Mouse (Mus musculus) adrenal gland, postnatal 14 days (tissue): Measurements from ENCODE around the gene Armc7. TPM values are rescaled to one million over a fixed set of nuclear protein-coding genes. Genes with fewer than 3 reads are reported as not detected.
"Not testable (repeated sequence)": the region's sequence is repeated elsewhere in the genome, so short reads cannot be mapped to it uniquely, and the experiment has no call there.

Source experiments
- DNase-seq: peaks from one replicate; pipeline ENCODE4 v3.0.0; 2021; ENCODE audit warnings: mixed read lengths
- total RNA-seq: library from RNA; stranded (reverse); gene quantifications from 2 replicates; pipeline ENCODE4 v1.2.3, GENCODE M21; 2021

The Armc7 gene
- total RNA-seq, 1 experiment from 2014 or later, result 6.9 TPM

- DNase-seq, result not testable (repeated sequence)
These were observed 20.6 kb upstream of the Armc7 start for GRCm38 (mm10) chr11:115454822-115455221.

GRCm38 (mm10) chr11:115455619-115456018, 19.8 kb upstream of the Armc7 start:
- no peak for DNase-seq

- no peak for DNase-seq
These were observed 19.3 kb upstream of the Armc7 start for GRCm38 (mm10) chr11:115456182-115456581.

- DNase-seq, result no peak
These were observed 18.1 kb upstream of the Armc7 start for GRCm38 (mm10) chr11:115457405-115457804.

- no peak for DNase-seq
These were observed 14.5 kb upstream of the Armc7 start for GRCm38 (mm10) chr11:115460976-115461375.

GRCm38 (mm10) chr11:115461846-115462242, 13.6 kb upstream of the Armc7 start:
- no peak for DNase-seq

- DNase-seq, result no peak
These were observed 13.1 kb upstream of the Armc7 start, which contains the start of gene Slc16a5 for GRCm38 (mm10) chr11:115462243-115462891. Gene Slc16a5 (plus strand): TSS chr11:115462474.

GRCm38 (mm10) chr11:115463397-115463796, 12.1 kb upstream of the Armc7 start:
- DNase-seq, result peak; percentile 31

- DNase-seq, result no peak
These were observed 10.6 kb upstream of the Armc7 start for GRCm38 (mm10) chr11:115464851-115465250.

- no peak for DNase-seq
These were observed 8.2 kb upstream of the Armc7 start for GRCm38 (mm10) chr11:115467217-115467618.

GRCm38 (mm10) chr11:115472183-115472582, 3.3 kb upstream of the Armc7 start:
- DNase-seq, result no peak

GRCm38 (mm10) chr11:115473626-115474275, 1.7 kb upstream of the Armc7 start:
- peak; percentile 93 for DNase-seq

- DNase-seq, result no peak
These were observed 331 bp downstream of the Armc7 start for GRCm38 (mm10) chr11:115475758-115476237.

GRCm38 (mm10) chr11:115476630-115477029, 1.2 kb downstream of the Armc7 start:
- not testable (repeated sequence) for DNase-seq

- not testable (repeated sequence) for DNase-seq
These were observed 1.9 kb downstream of the Armc7 start for GRCm38 (mm10) chr11:115477388-115477787.

GRCm38 (mm10) chr11:115478296-115478938, 3.0 kb downstream of the Armc7 start:
- DNase-seq, result no peak

GRCm38 (mm10) chr11:115481553-115482259, 6.2 kb downstream of the Armc7 start:
- DNase-seq, result no peak

- DNase-seq, result no peak
These were observed 7.8 kb downstream of the Armc7 start for GRCm38 (mm10) chr11:115483278-115483677.

- peak; percentile 85 for DNase-seq
These were observed 8.3 kb downstream of the Armc7 start for GRCm38 (mm10) chr11:115483726-115484125.

- DNase-seq, result no peak
These were observed 9.7 kb downstream of the Armc7 start for GRCm38 (mm10) chr11:115485155-115485554.

- DNase-seq, result no peak
These were observed 13.2 kb downstream of the Armc7 start for GRCm38 (mm10) chr11:115488551-115489104.
